Mouse (Mus musculus): ENCODE measurements at regions not wholly inside any gene's neighbourhood (a gene's known extent, or its start where the extent isn't known, plus 50 kb on each side); places are given as distances from the start of the nearest gene placed in this dataset.

GRCm38 (mm10) chr16:25064538-25064937 lies 222.1 kb upstream of the Tprg start:
- H3K4me3 ChIP-seq (ENCODE audit: insufficient read depth, low read depth, low read length): no peak overlapping the region
- H3K4me1 ChIP-seq (ENCODE audit: control insufficient read depth, insufficient read depth, insufficient read length, low read length): peaks cover 6% of the 10 kb centered on the region
- no peak overlapping the region for H3K27ac ChIP-seq (replicated peaks; ENCODE audit: low read depth, low read length)

GRCm38 (mm10) chr16:25066822-25067221 lies 219.8 kb upstream of the Tprg start:
- Histone ChIP-seq H3K4me3 (ENCODE audit: insufficient read depth, low read depth, low read length) (no peak overlapping the region), H3K27ac (replicated peaks; ENCODE audit: low read depth, low read length) (0 out of 2 replicates have a peak overlapping the region, but pooled peaks have one; percentile 45)

DNA sequence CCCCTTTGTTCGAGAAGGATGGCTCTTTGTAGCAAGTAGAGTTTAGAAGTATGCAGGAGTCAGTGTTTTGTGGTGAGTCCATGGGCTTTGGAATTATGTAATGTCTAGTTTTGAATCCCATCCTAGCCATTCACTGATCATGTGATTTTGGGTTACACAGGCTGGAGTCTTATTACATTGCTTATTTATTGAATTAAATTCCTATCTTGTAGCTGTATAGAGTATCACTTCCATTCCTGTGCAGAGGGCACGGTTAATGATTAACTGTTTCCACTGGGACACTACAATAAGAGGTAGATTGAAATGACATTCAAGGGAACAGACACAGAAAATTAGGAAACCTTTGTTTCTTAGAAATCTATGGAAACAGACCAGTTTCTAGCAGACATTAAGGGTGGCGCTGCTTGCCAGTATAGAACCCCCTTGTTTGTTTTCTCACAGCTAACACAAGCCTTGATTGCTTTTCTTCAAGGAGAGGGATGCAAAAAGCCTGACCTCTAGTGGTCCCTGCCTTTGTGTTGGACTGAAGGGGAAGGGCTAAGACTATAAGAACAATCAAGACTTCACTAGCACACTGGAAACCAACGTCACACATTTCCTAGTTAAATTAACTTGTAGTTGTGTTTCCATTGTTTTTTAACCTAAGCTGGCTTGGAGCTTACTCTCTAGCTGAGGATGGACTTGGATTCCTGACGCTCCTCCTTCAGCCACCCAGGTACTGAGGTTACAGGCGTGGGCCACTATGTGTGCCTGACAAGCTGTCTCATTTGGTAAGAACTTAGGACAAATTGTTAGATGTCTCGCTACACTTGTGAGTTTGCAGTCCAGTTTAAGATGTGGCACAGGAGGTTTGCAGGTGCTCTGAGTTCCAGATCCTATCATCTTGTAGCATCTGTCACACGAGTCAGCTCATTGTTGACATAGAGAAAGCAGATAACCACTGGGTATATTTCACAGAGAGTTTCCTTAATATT lies 219.1 kb upstream of the Tprg start:
- Histone ChIP-seq H3K4me1 (ENCODE audit: control insufficient read depth, insufficient read depth, insufficient read length, low read length) (no peaks in the 10 kb centered on the region), H3K27ac (replicated peaks; ENCODE audit: low read depth, low read length) (peak overlapping the region; percentile 45), H3K4me3 (ENCODE audit: insufficient read depth, low read depth, low read length) (no peak overlapping the region)

More at GRCm38 (mm10) chr16:25066822-25067221, 219.8 kb upstream of the Tprg start:
- no peaks in the 10 kb centered on the region for H3K4me1 ChIP-seq (ENCODE audit: control insufficient read depth, insufficient read depth, insufficient read length, low read length)

GRCm38 (mm10) chr16:25080811-25081210 lies 205.8 kb upstream of the Tprg start:
- Histone ChIP-seq H3K27ac (replicated peaks; ENCODE audit: low read depth, low read length) (no peak overlapping the region), H3K4me3 (ENCODE audit: insufficient read depth, low read depth, low read length) (no peak overlapping the region), H3K4me1 (ENCODE audit: control insufficient read depth, insufficient read depth, insufficient read length, low read length) (no peaks in the 10 kb centered on the region)

- no peak overlapping the region for H3K27ac ChIP-seq (replicated peaks; ENCODE audit: low read depth, low read length)
- no peak overlapping the region for H3K4me3 ChIP-seq (ENCODE audit: insufficient read depth, low read depth, low read length)
- H3K4me1 ChIP-seq (ENCODE audit: control insufficient read depth, insufficient read depth, insufficient read length, low read length): no peaks in the 10 kb centered on the region
These were observed 202.9 kb upstream of the Tprg start for GRCm38 (mm10) chr16:25083729-25084128.

DNA sequence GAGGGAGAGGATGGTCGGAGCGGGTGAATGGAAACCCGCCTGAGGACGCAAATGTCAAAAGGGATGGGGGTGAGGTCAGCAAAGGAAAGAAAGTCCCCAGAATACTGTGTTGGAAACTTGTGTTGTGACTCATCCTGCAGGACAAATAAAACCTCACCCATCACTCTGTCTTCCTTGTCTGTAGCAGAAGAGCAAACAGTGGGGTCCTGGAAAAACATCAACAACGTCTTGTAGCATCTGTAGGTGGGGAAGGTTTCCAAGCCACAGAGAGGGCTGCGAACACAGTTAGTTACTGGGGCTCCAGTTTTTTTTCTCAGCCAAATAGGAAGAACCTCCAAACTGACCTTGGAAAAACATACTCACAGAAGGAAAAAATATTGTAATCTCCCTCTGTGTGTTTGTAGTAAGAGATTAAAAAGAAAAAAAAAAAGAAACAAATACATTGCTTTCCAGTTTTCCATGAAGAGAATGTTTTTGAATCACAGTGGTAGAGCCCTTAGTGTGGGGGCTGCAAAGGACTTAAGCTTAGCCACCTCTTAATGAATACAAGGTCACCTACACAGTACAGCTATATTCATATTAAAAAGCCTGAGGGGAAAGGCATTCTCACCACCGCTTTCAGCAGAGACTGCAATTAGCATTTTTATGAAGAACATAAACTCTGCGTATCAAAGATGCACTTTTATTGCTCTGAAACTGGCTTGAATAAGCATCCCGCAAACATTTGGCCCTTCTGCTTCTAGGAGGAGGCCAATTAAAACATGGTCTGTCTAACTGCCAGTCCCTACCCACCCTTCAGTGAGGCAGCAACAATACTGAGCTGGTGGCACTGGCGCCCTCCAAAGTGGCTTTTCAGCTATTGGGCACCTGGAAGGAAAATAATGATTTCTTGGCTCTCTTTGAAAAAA lies 198.6 kb upstream of the Tprg start:
- H3K4me1 ChIP-seq (ENCODE audit: control insufficient read depth, insufficient read depth, insufficient read length, low read length): no peaks in the 10 kb centered on the region
- no peak overlapping the region for H3K27ac ChIP-seq (replicated peaks; ENCODE audit: low read depth, low read length)
- H3K4me3 ChIP-seq (ENCODE audit: insufficient read depth, low read depth, low read length): no peak overlapping the region

DNA sequence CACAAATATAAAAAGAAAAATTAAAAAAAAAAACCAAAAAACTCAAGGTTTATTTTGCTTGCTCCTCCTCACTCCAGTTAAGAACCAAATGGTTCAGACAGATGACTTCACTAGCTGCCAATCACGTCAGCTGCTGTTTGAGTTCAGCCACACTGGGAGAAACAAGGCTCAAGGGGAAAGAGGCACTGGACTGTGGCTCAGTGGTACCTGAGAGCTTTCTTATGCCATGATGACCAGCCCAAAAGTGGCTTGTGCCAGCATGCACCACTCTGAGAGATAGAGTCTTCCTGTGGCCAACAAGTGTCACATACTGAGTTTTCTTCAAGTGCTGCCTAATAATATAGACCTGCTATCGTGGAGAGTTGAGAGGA lies 198.0 kb upstream of the Tprg start:
- no peak overlapping the region for H3K27ac ChIP-seq (replicated peaks; ENCODE audit: low read depth, low read length)
- no peaks in the 10 kb centered on the region for H3K4me1 ChIP-seq (ENCODE audit: control insufficient read depth, insufficient read depth, insufficient read length, low read length)

GRCm38 (mm10) chr16:25104165-25104564 lies 182.5 kb upstream of the Tprg start:
- H3K4me3 ChIP-seq (ENCODE audit: insufficient read depth, low read depth, low read length): no peak overlapping the region
- H3K27ac ChIP-seq (replicated peaks; ENCODE audit: low read depth, low read length): no peak overlapping the region
- no peaks in the 10 kb centered on the region for H3K4me1 ChIP-seq (ENCODE audit: control insufficient read depth, insufficient read depth, insufficient read length, low read length)

More for the DNA sequence above, 198.0 kb upstream of the Tprg start:
- no peak overlapping the region for H3K4me3 ChIP-seq (ENCODE audit: insufficient read depth, low read depth, low read length)

GRCm38 (mm10) chr16:25104603-25105002 lies 182.0 kb upstream of the Tprg start:
- Histone ChIP-seq H3K4me3 (ENCODE audit: insufficient read depth, low read depth, low read length) (no peak overlapping the region), H3K4me1 (ENCODE audit: control insufficient read depth, insufficient read depth, insufficient read length, low read length) (no peaks in the 10 kb centered on the region), H3K27ac (replicated peaks; ENCODE audit: low read depth, low read length) (no peak overlapping the region)

- H3K4me1 ChIP-seq (ENCODE audit: control insufficient read depth, insufficient read depth, insufficient read length, low read length): no peaks in the 10 kb centered on the region
- H3K27ac ChIP-seq (replicated peaks; ENCODE audit: low read depth, low read length): no peak overlapping the region
- H3K4me3 ChIP-seq (ENCODE audit: insufficient read depth, low read depth, low read length): no peak overlapping the region
These were observed 146.5 kb upstream of the Tprg start for GRCm38 (mm10) chr16:25140164-25140563.

GRCm38 (mm10) chr16:25147486-25147885 lies 139.1 kb upstream of the Tprg start:
- Histone ChIP-seq H3K27ac (replicated peaks; ENCODE audit: low read depth, low read length) (no peak overlapping the region), H3K4me3 (ENCODE audit: insufficient read depth, low read depth, low read length) (no peak overlapping the region), H3K4me1 (ENCODE audit: control insufficient read depth, insufficient read depth, insufficient read length, low read length) (no peaks in the 10 kb centered on the region)

GRCm38 (mm10) chr16:25149186-25149585 lies 137.4 kb upstream of the Tprg start:
- no peak overlapping the region for H3K27ac ChIP-seq (replicated peaks; ENCODE audit: low read depth, low read length)
- H3K4me1 ChIP-seq (ENCODE audit: control insufficient read depth, insufficient read depth, insufficient read length, low read length): no peaks in the 10 kb centered on the region
- H3K4me3 ChIP-seq (ENCODE audit: insufficient read depth, low read depth, low read length): no peak overlapping the region

- no peak overlapping the region for H3K4me3 ChIP-seq (ENCODE audit: insufficient read depth, low read depth, low read length)
- no peak overlapping the region for H3K27ac ChIP-seq (replicated peaks; ENCODE audit: low read depth, low read length)
These were observed 109.7 kb upstream of the Tprg start for GRCm38 (mm10) chr16:25176870-25177269.

GRCm38 (mm10) chr16:25178055-25178454 lies 108.6 kb upstream of the Tprg start:
- Histone ChIP-seq H3K4me1 (ENCODE audit: control insufficient read depth, insufficient read depth, insufficient read length, low read length) (no peaks in the 10 kb centered on the region), H3K27ac (replicated peaks; ENCODE audit: low read depth, low read length) (no peak overlapping the region), H3K4me3 (ENCODE audit: insufficient read depth, low read depth, low read length) (no peak overlapping the region)

More at GRCm38 (mm10) chr16:25176870-25177269, 109.7 kb upstream of the Tprg start:
- no peaks in the 10 kb centered on the region for H3K4me1 ChIP-seq (ENCODE audit: control insufficient read depth, insufficient read depth, insufficient read length, low read length)

DNA sequence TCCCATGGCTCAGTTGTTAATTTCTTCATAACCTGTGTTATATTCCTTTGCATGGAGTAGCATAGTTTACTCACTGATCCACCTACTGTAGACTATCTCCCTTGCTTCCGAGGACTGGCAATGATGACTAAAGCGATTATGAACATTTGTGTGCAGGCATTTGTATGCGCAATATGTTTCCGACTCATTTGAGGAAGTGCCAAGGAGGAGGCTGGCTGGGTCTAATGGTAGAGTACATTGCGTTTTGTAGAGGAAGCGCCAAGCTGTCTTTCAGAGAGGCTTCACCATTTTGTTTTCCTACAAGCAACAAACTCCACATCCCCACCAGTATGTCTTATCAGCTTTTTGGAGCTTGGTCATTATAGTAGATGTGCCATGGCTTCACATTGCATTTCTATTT lies 104.7 kb upstream of the Tprg start:
- no peak overlapping the region for H3K4me3 ChIP-seq (ENCODE audit: insufficient read depth, low read depth, low read length)
- H3K27ac ChIP-seq (replicated peaks; ENCODE audit: low read depth, low read length): no peak overlapping the region
- H3K4me1 ChIP-seq (ENCODE audit: control insufficient read depth, insufficient read depth, insufficient read length, low read length): no peaks in the 10 kb centered on the region
